Mouse (Mus musculus) bone marrow, adult 2 months (tissue): ENCODE measurements at regions not wholly inside any gene's neighbourhood (a gene's known extent, or its start where the extent isn't known, plus 50 kb on each side); places are given as distances from the start of the nearest gene placed in this dataset.

ENCODE experiments used
- CTCF ChIP-seq: fragments of 200-500 bp; IDR thresholded peaks from 2 replicates; pipeline ENCODE4 v1.5.1; 2011; ENCODE audit warnings: low read length, control low read depth; ENCODE audit not compliant: control insufficient read depth, insufficient read depth
- POLR2A ChIP-seq: fragments of 200-500 bp; IDR thresholded peaks from 2 replicates; pipeline ENCODE4 v1.6.1; 2011; ENCODE audit warnings: low read depth, mild to moderate bottlenecking, control low read depth, low read length, borderline replicate concordance; ENCODE audit not compliant: control insufficient read depth

DNA sequence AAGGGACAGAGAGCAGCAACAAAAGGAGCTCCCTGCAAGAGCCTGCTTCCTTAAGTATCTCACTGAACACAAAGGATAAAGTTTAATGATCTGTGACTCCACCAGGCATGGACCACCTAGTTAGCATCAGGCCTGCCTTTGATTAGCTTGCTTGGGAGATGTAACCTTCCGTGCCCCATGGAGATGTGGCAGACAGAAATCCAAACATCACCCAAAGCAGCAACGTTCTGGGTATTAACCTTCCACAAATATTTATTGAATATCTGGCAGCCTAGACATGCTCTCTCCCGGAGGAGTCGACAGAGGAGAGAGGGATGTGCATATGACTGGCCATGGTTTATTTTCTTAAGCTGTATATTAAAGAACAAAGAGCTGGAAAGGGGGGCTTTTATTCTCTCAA, 67.6 kb upstream of the Arhgap28 start:
- TF ChIP-seq POLR2A (no peak), CTCF (no peak)
